Mouse (Mus musculus): ENCODE measurements around the gene B3galt4.

The B3galt4 gene

DNA sequence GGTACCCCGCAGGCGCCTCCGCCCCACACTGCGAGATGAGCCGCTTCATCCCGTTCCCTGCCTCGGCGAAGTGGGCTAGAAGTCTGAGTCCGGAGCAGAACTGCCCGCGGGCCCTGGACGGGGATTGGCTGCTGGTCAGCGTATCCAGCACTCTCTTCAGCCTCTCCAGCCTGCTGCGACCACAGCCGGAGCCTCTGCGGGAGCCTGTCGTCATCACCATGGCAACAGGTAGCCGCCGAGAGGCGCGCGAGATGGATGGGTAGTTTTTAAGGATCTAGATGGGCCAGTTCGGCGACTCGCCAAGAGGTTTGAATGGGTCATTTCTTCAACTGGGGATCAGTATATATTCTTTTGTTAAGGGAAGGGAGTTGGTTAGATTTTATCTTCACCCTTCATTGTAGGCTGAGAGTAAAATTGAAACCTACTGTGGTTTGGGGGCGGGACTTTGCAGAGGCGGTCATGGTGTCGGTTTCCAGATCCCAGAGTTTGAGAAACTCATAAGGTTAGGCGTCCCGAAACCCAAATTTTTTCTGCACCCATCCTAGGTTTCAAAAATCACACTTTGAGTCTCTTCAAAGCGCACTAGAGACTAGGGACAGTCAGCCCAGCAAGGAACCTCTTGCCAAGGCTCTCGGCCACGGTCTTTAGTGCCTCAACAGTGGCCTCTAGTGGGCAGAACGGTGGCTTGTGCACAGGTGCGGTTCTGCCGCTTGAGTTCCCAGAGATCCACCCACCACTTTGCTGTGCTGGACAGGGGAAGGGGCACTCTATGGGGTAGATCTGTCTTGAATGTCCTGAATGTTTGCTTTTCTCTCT lies 30.8 kb downstream of the B3galt4 start:
- DNase-seq (ENCODE audit: low spot score in 2 of 2): peak; percentile 71 to 82

GRCm38 (mm10) chr17:33919351-33920281 lies 31.7 kb downstream of the B3galt4 start:
- DNase-seq (ENCODE audit: low spot score in 2 of 2): peak; percentile 80 to 81

- DNase-seq (ENCODE audit: low spot score in 2 of 2): peak in 1 of 2 experiments; percentile 63
Measured at GRCm38 (mm10) chr17:33918293-33919203, 32.7 kb downstream of the B3galt4 start.

DNA sequence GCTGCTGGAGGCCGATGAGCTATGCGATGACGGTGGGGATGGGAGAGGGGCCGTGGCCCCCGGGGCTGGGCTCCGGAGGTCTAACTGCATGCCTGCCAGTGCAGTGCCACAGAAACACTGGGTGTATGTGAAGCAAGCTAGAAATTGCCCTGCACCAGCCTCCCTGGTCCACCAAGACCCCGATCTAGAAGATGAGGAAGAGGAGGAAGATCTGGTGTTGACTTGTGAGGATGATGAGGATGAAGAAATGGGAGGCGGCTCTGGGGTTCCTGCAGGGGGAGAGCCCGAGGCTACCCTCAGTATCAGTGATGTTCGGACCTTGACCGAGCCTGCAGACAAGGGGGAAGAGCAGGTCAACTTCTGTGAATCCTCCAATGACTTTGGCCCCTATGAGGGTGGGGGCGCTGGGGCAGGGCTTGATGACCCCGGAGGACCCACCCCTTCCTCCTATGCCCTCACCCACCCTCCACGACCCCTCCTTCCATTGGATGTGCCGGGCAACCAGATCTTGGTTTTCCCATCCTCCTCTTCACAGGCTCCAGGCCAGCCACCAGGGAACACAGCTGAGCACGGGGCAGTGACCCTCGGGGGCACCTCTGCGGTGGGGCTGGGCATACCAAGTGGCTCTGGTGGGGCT lies 33.5 kb downstream of the B3galt4 start:
- peak; percentile 20 to 58 for DNase-seq (ENCODE audit: low spot score in 2 of 2)

- DNase-seq (ENCODE audit: low spot score in 2 of 2): peak in 1 of 2 experiments; percentile 23
Measured at GRCm38 (mm10) chr17:33916847-33917655, 34.2 kb downstream of the B3galt4 start.

GRCm38 (mm10) chr17:33916294-33916693 lies 35.0 kb downstream of the B3galt4 start:
- peak in 1 of 2 experiments; percentile 63 for DNase-seq (ENCODE audit: low spot score in 2 of 2)

- DNase-seq (ENCODE audit: low spot score in 2 of 2): peak; percentile 94 to 96
Measured at GRCm38 (mm10) chr17:33915671-33916250, 35.5 kb downstream of the B3galt4 start, which contains the start of the genes Tapbp and Zbtb22. TSS of gene Tapbp (plus strand) at chr17:33915899. TSS of gene Zbtb22 (plus strand) at chr17:33915904.

DNA sequence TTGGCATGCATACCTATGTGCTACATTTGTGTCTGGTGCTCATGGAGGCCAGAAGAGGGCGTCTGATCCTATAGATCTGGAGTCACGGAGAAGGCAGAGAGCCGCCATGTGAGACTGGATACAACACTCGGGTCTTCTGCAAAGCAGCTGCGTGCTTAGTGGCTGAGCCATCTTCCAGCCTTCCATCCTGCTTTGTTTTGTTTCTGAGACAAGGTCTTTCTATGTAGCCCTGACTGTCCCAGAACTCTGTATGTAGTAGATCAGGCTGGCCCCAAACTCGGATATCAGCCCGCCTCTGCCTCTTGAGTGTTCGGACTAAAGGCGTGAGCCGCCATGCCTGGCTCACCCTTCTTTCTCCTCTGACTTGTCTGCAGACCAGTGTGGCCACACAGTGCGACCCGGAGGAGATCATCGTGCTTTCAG lies 36.3 kb downstream of the B3galt4 start:
- DNase-seq (ENCODE audit: low spot score in 2 of 2): no peak

DNA sequence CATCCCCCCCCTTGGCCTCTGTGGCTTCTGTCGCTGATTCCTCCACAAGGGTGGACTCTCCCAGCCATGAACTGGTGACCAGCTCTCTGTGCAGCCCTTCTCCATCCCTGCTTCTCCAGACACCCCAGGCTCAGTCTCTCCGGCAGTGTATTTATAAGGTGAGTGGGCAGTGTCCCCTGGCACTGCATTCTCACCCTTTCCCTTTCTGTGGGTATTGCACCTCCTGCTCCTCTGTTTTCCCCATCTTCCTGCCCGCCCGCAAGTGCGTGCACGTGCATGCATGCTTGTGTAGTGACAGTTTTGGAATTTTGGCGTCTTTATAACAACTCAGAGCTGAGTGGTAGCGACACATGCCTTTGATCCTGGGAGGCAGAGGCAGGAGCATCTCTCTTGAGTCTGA lies 37.4 kb downstream of the B3galt4 start:
- DNase-seq (ENCODE audit: low spot score in 2 of 2): peak in 1 of 2 experiments; percentile 16

DNA sequence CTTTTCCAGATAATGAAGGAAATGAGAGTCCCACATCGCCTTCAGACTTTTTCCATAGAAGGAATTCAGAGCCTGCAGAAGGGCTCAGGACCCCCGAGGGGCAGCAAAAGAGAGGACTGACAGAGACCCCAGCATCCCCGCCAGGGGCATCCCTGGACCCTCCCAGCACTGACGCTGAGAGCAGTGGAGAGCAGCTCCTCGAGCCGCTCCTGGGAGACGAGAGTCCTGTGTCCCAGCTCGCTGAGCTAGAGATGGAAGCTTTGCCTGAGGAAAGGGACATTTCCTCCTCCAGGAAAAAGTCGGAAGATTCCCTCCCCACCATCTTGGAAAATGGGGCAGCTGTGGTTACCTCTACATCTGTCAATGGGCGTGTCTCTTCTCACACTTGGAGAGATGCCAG lies 38.0 kb downstream of the B3galt4 start:
- DNase-seq (ENCODE audit: low spot score in 2 of 2): no peak

GRCm38 (mm10) chr17:33911813-33912414 lies 39.4 kb downstream of the B3galt4 start:
- DNase-seq (ENCODE audit: low spot score in 2 of 2): no peak

- peak in 1 of 2 experiments; percentile 16 for DNase-seq (ENCODE audit: low spot score in 2 of 2)
Measured at GRCm38 (mm10) chr17:33911052-33911812, 40.1 kb downstream of the B3galt4 start.

DNA sequence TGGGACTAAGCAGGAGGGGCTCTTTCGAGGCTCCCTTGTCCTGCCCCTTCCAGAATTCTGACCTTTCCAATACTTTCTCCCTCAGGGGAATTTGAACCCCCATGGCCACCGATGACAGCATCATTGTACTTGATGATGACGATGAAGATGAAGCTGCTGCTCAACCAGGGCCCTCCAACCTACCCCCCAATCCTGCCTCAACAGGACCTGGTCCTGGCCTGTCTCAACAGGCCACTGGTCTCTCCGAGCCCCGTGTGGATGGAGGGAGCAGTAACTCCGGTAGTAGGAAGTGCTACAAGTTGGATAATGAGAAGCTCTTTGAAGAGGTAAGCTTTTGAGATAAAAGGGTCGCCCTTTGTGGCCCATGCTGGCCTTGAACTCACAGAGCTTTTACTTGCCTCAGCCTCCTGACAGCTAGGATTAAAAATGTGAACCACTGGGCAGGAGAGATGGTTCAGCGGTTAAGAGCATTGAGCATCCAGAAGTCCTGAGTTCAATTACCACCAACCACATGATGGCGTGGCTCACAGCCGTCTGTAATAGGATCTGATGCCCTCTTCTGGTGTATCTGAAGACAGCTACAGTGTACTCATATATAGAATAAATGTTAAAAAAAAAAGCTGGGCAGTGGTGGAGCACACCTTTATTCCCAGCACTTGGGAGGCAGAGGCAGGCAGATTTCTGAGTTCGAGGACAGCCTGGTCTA lies 40.8 kb downstream of the B3galt4 start:
- DNase-seq (ENCODE audit: low spot score in 2 of 2): no peak

GRCm38 (mm10) chr17:33909869-33910250 lies 41.4 kb downstream of the B3galt4 start:
- no peak for DNase-seq (ENCODE audit: low spot score in 2 of 2)

DNA sequence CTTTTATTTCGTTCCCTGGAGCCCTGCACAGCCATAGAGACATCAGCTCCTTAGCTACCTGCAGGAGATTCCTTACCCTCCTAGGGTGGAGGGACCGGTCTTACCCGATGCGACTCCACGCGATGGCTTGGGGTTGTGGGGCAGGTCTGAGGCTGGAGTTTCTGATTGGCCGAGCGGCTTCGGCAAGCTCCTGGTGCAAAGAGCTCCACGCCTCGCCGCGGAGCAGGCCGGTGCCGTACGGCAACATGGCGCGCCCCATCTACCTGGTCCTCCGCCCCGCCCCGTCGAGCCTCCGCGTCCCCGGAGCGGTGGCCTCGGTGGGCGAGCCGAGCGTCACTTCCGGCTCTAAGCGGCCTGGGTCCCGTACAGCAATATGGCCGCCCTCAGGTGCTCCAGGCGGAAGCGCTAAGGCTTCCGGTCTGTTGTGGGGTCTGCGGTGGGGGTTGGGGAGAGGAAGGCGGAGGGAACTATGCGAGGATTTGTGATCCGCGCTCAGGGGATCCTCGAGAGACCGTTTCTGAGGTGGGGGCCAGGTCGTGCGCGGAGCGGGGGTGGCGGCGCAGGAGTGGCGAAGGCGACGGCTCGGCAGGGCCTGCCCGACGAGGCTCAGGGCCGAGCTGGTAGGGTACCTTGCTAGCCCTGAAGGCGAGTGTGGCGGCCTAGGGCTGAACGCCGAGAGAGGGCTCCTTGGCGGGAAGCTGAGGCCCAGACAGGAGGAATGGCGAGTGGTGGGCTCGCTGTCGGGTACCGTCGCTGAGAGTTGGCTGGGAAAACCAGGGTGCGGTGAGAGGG lies 42.0 kb downstream of the B3galt4 start, which contains the start of gene Daxx:
TSS of gene Daxx (plus strand) at position 338 of the 792 bp plus-strand sequence.
- peak; percentile 98 to 99 for DNase-seq (ENCODE audit: low spot score in 2 of 2)

GRCm38 (mm10) chr17:33908331-33909076 lies 42.8 kb downstream of the B3galt4 start:
- no peak for DNase-seq (ENCODE audit: low spot score in 2 of 2)

Measured in urinary bladder, postnatal 4 days (tissue).